9 mouse cellular contexts compared by ENCODE assay signal in genomic region chr2:56114469-56114868, GRCm38 (mm10).
DNase-seq lines count a peak whose midpoint lies in the region; ATAC-seq and TF ChIP-seq lines count a peak whose summit lies in the region.
"Had no signal": no experiment of that assay in that cellular context is flagged by ENCODE, and none has a peak within 500 bp of the region (broad histone marks: within the 10 kb centered on the region; RNA-seq: fewer than 3 reads in every experiment).

No protein-coding gene starts in this region.

- peak; percentile 21 to 77; a peak in 2 of 4 replicates for TF ChIP-seq CTCF in CH12.LX (conservative IDR thresholded peaks at IDR 0.05 in 1 of 2, IDR thresholded peaks at IDR 0.05 in 1 of 2; ENCODE audit: low read depth in 2 of 2, low read length in 2 of 2)
- TF ChIP-seq CTCF in hindbrain, postnatal 0 days (IDR thresholded peaks at IDR 0.05; ENCODE audit: low read depth), result peak; percentile 76

- peak; percentile 94 for TF ChIP-seq RAD21 in CH12.LX (IDR thresholded peaks at IDR 0.05; ENCODE audit: low read depth, low read length)

- H3K27me3 ChIP-seq in heart, embryonic 12.5 days (replicated peaks), result no peaks in the 10 kb centered on the region
- H3K27me3 ChIP-seq in CH12.LX (replicated peaks), result no peaks in the 10 kb centered on the region
- no peaks in the 10 kb centered on the region for H3K27me3 ChIP-seq in hindbrain, postnatal 0 days (ENCODE audit: insufficient read depth, low read length)
- H3K27me3 ChIP-seq: liver, embryonic 13.5 days had no signal

- H3K4me3 ChIP-seq in heart, embryonic 12.5 days, result no peak overlapping the region
- H3K4me3 ChIP-seq in CH12.LX (replicated peaks in 1 of 3; ENCODE audit: low read depth in 2 of 3, low read length in 2 of 3, poor library complexity in 1 of 3), result peak overlapping the region in 1 of 3 experiments; percentile 21
- H3K4me3 ChIP-seq in hindbrain, postnatal 0 days (ENCODE audit: low read length), result no peak overlapping the region
- H3K4me3 ChIP-seq: liver, embryonic 13.5 days had no signal

- H3K9me3 ChIP-seq in heart, embryonic 12.5 days (replicated peaks), result no peaks in the 10 kb centered on the region
- H3K9me3 ChIP-seq in CH12.LX (replicated peaks; ENCODE audit: low read length), result no peaks in the 10 kb centered on the region
- H3K9me3 ChIP-seq in hindbrain, postnatal 0 days (ENCODE audit: low read length), result no peaks in the 10 kb centered on the region
- H3K9me3 ChIP-seq: liver, embryonic 13.5 days had no signal

- dilution Hi-C loops in CH12.LX (cut with MboI; ENCODE audit: extremely low pct_ligation_motif_present, extremely low pct_unique_long_range_greater_than_20kb, low sequenced_read_pairs), result no loop called here

- H3K4me1 ChIP-seq in heart, embryonic 12.5 days (replicated peaks), result no peaks in the 10 kb centered on the region
- no peaks in the 10 kb centered on the region; a peak in 1 of 4 replicates for H3K4me1 ChIP-seq in CH12.LX (ENCODE audit: control insufficient read depth in 1 of 2, insufficient read depth in 2 of 2)
- no peaks in the 10 kb centered on the region for H3K4me1 ChIP-seq in hindbrain, postnatal 0 days (ENCODE audit: insufficient read depth, low read length)
- H3K4me1 ChIP-seq: liver, embryonic 13.5 days had no signal

- no peak overlapping the region for H3K4me2 ChIP-seq in heart, embryonic 12.5 days
- peak overlapping the region; percentile 67; the same call in 1 of the 2 replicates for H3K4me2 ChIP-seq in CH12.LX (ENCODE audit: insufficient read depth, low read depth, poor library complexity, severe bottlenecking)
- H3K4me2 ChIP-seq in hindbrain, postnatal 0 days (ENCODE audit: low read depth, low read length), result no peak overlapping the region
- H3K4me2 ChIP-seq: liver, embryonic 13.5 days had no signal

- 26% methylated on average over 3 of the region's 3 CpGs for WGBS in heart, embryonic 12.5 days
- WGBS in hindbrain, postnatal 0 days, result 20% methylated on average over 3 of the region's 3 CpGs

- H3K9ac ChIP-seq in heart, embryonic 12.5 days, result no peak overlapping the region
- no peak overlapping the region for H3K9ac ChIP-seq in CH12.LX (ENCODE audit: insufficient read depth, low read depth)
- no peak overlapping the region for H3K9ac ChIP-seq in hindbrain, postnatal 0 days (replicated peaks; ENCODE audit: low read length)
- H3K9ac ChIP-seq: liver, embryonic 13.5 days had no signal

- no peak for TF ChIP-seq POLR2A in CH12.LX (IDR thresholded peaks at IDR 0.05; ENCODE audit: low read depth, low read length)

- no peaks in the 10 kb centered on the region for H3K36me3 ChIP-seq in heart, embryonic 12.5 days
- H3K36me3 ChIP-seq in CH12.LX (replicated peaks in 1 of 2; ENCODE audit: control insufficient read depth in 1 of 2, insufficient read depth in 1 of 2, low read length in 1 of 2), result no peaks in the 10 kb centered on the region
- H3K36me3 ChIP-seq in hindbrain, postnatal 0 days (ENCODE audit: insufficient read depth, low read length), result no peaks in the 10 kb centered on the region
- H3K36me3 ChIP-seq: liver, embryonic 13.5 days had no signal

- peak; percentile 17 for DNase-seq in heart, adult 8-10 months (ENCODE audit: low spot score)
- peak; percentile 63 for DNase-seq in CH12.LX (ENCODE audit: extremely low read depth)
- DNase-seq in c-Kit-positive CD71-negative TER-119-negative erythroid progenitor cells, embryonic 14.5 days (ENCODE audit: low read depth), result peak; percentile 23
- DNase-seq in hindbrain, postnatal 0 days (ENCODE audit: low spot score), result peak; percentile 85
- DNase-seq in lung, postnatal 36 days, result peak; percentile 41
- DNase-seq in urinary bladder, postnatal 25 days (ENCODE audit: low spot score), result no peak
- DNase-seq in urinary bladder, postnatal 36 days (ENCODE audit: low spot score in 2 of 2), result no peak
- DNase-seq: liver, embryonic 13.5 days had no signal

- TF ChIP-seq EP300 in CH12.LX (IDR thresholded peaks at IDR 0.05; ENCODE audit: low read length), result no peak

- no peaks in the 10 kb centered on the region for H3K79me2 ChIP-seq in CH12.LX (replicated peaks; ENCODE audit: control insufficient read depth, extremely low read depth, insufficient read depth, poor library complexity, severe bottlenecking)

- ATAC-seq in heart, embryonic 12.5 days (ENCODE audit: insufficient number of reproducible peaks, low FRiP score), result no peak
- ATAC-seq in hindbrain, postnatal 0 days, result peak; percentile 85

- in situ Hi-C loops in CH12.LX (cut with MboI; ENCODE audit: low pct_ligation_motif_present, low pct_unique_long_range_greater_than_20kb, low sequenced_read_pairs), result no loop called here

- no peak overlapping the region for H3K27ac ChIP-seq in heart, embryonic 12.5 days (ENCODE audit: poor library complexity, severe bottlenecking)
- H3K27ac ChIP-seq in CH12.LX (ENCODE audit: insufficient read depth, low read depth), result no peak overlapping the region
- no peak overlapping the region for H3K27ac ChIP-seq in hindbrain, postnatal 0 days
- H3K27ac ChIP-seq: liver, embryonic 13.5 days had no signal

TF ChIP-seq in CH12.LX, 34 proteins besides CTCF, POLR2A, EP300 and RAD21:
- TF ChIP-seq ZC3H11A (IDR thresholded peaks at IDR 0.05; ENCODE audit: low read depth, low read length) (peak; percentile 19; the same call in 1 of the 2 replicates), MAFK (IDR thresholded peaks at IDR 0.05; ENCODE audit: insufficient replicate concordance, low read length) (no peak), SMC3 (IDR thresholded peaks at IDR 0.05; ENCODE audit: low read depth, low read length) (peak; percentile 61)

Comparison
In these comparisons a context has a peak if more than half of its experiments do, and no peak if none do; other contexts are left out.
1. DNase-seq: peak in heart, adult 8-10 months (single experiment), CH12.LX (single experiment), c-Kit-positive CD71-negative TER-119-negative erythroid progenitor cells, embryonic 14.5 days (single experiment), hindbrain, postnatal 0 days (single experiment) and lung, postnatal 36 days (single experiment); none in urinary bladder, postnatal 25 days (single experiment) and urinary bladder, postnatal 36 days (0 of 2).